Mouse (Mus musculus): Measurements from ENCODE around the gene Gpr142.

Gene Gpr142

GRCm38 (mm10) chr11:114843818-114844463, 45.2 kb downstream of the Gpr142 start:
- CTCF ChIA-PET, result no interaction called here

- CTCF ChIA-PET, result interaction anchor here (0.7 kb wide), 1 partner anchor 28 kb away, joined by 3 read pairs; no protein-coding TSS in a partner anchor
Measured at GRCm38 (mm10) chr11:114844464-114845220, 45.9 kb downstream of the Gpr142 start.

GRCm38 (mm10) chr11:114846336-114846735, 47.6 kb downstream of the Gpr142 start:
- CTCF ChIA-PET, result no interaction called here

GRCm38 (mm10) chr11:114847008-114847407, 48.3 kb downstream of the Gpr142 start:
- CTCF ChIA-PET, result no interaction called here

DNA sequence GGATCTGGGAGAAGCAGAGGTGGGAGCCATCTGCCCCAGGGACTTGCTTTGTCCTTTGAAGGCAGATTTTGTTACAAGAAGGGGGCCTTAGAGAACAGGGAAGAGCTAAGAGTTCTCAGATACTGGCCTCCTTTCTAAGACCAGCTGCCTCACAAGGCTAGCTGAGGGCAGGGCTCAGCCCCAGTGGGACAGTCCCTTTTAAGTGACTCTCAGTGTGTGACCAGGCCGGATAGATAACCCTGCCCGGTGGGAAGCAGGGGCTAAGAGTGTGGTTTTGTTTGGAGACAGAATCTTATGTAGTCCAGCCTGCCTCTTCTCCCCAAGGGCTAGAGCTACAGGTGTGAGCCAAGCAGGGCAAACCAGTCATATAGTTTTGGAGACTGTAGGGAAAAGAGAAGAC, 50.8 kb downstream of the Gpr142 start:
- CTCF ChIA-PET, result interaction anchor here (0.5 kb wide), 1 partner anchor 1787 kb away, joined by 4 read pairs; no protein-coding TSS in a partner anchor

DNA sequence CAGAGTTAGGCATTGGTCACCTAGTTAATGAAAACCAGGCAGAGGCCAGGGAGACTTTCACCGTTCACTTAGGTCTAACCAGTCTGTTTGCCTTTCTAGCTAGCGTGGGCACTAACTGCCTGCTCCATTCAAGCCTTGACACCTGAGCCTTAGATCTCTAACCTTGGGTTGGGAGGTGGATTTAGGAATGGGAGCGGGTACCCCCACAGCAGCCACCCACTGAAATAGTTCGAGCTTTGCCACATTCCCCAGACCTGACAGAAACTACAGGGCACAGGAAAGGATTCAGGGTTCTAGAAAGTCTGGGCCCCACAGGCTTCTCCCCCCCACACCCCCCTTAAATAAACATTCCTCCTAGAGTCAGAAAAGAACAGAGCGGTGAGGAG, 51.3 kb downstream of the Gpr142 start:
- CTCF ChIA-PET, result no interaction called here

DNA sequence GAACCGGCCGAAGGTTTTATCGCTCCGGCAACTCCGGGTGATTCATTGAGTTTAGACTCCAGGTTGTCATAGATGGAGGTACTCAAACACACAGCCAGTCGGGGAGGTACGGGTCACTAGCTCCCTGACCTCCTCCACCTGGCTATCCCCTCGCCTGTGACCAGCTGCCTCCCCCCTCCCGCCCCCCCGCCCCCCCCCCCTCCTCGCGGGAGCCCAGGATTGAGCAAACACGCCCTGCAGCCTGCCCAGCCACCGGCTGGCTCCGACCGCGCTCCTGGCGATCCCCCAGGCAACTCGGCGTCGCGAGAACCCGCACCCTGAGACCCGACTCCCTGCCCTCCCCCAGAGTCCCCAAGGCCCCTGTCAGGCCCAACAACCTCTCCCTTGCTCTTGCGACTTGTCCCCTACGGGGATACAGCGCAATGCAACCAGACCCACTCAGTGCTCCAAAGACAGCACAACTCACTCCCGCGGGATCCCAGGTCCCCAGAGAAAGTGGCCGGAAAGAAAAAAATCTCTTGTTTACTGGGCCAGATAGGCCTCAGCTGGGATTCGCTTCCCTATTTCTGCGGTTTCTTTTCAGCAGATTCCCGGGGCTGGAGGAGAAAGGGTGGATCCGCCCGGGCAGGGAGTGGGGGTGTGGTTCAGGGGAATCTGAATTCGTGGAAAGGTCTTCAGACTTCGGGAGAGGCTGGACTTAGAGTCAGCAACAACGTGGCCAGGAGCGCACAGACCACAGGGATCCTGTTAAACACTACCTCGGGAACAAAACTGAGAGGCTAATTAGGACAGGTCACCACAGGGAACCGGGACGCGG, 51.9 kb downstream of the Gpr142 start, which contains the start of gene Gprc5c:
Gene Gprc5c, plus strand, starts transcription at position 701 of the 817 bp plus-strand sequence.
- CTCF ChIA-PET, result no interaction called here

- CTCF ChIA-PET, result no interaction called here
Measured at GRCm38 (mm10) chr11:114851269-114851607, 52.5 kb downstream of the Gpr142 start.

DNA sequence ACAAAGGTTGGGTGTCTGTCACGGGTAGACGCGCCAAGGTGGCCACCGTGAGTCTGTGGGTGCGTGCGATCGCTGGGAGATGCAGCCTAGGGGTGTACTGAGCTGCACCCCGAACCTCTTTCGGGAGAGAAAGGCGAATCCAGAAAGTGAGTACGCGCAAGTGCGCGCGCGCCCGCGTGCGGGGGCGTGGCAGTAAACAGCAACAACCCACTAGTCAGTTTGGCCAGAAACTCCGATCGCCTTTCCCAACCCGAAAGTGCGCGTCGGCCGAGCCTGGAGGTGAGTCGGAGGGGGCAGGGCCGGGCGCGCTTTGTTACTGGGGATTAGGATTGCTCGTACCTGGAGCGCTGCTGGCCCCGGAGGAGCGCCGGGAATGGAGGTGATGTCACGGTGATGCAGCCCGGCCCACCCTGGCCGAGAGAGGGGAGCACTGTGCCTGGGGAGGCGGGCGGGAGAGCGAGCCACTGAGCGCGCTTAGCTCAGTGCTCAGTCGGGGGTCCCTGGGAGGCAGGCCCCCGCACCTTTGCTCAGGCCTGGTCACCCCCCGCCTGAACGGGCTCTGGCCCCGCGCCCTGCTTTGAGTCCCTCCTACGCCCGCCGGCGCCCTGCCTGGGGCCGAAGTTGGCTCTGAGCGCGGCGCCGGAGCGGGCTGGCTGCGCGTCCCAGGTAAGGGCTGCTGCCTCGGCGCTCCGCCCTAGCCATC, 53.0 kb downstream of the Gpr142 start:
- CTCF ChIA-PET, result no interaction called here

GRCm38 (mm10) chr11:114852311-114853173, 53.8 kb downstream of the Gpr142 start:
- CTCF ChIA-PET, result no interaction called here

- CTCF ChIA-PET, result no interaction called here
Measured at GRCm38 (mm10) chr11:114853174-114853838, 54.6 kb downstream of the Gpr142 start.

- CTCF ChIA-PET, result no interaction called here
Measured at GRCm38 (mm10) chr11:114854581-114854980, 55.9 kb downstream of the Gpr142 start.

- CTCF ChIA-PET, result no interaction called here
Measured at GRCm38 (mm10) chr11:114856125-114856524, 57.4 kb downstream of the Gpr142 start.
